Mouse (Mus musculus): ENCODE measurements around the gene Tmod1. TPM values are rescaled to one million over a fixed set of nuclear protein-coding genes. Genes with fewer than 3 reads are reported as not detected.

Tmod1 gene
- polyA plus RNA-seq, 1 experiment from 2014 or later = 2.5 TPM

DNA sequence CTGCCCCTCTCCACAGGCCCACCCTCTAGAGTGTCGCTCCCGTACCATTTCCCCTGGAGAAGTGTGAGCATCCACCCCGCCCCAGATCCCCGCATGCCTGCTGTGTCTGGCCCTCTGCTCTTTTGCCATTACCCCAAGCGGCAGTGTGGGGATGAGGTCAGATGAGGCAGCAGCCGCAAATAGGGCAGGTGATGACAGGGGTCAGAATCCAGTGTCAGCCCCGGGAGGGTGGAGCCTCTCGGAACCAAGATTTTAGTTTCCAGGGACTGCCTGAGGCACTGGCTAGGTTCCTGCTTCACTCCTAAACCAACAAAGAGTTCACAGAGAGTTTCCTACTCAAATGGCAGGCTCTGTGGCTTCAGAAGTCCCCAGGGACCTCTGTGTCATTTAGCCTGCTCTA, 25.5 kb downstream of the Tmod1 start:
- H3K4me2 ChIP-seq (ENCODE audit: low read length) = no peak overlapping the region
- 43% methylated on average over 8 of the region's 8 CpGs for WGBS
- H3K4me1 ChIP-seq (replicated peaks; ENCODE audit: control insufficient read depth, insufficient read depth, low read length) = no peaks in the 10 kb centered on the region
- no peaks in the 10 kb centered on the region for H3K27me3 ChIP-seq (replicated peaks; ENCODE audit: control insufficient read depth, insufficient read depth, low read length)
- no peaks in the 10 kb centered on the region for H3K36me3 ChIP-seq (ENCODE audit: control insufficient read depth, insufficient read depth, low read length)
- no peak overlapping the region for H3K4me3 ChIP-seq (ENCODE audit: low read depth, low read length)
- H3K27ac ChIP-seq (ENCODE audit: low read depth) = no peak overlapping the region
- no peak for ATAC-seq (replicated peaks; ENCODE audit: low FRiP score, low TSS enrichment, low read depth)
- no peak for DNase-seq (ENCODE audit: low spot score)
- H3K9ac ChIP-seq (ENCODE audit: low read length) = no peak overlapping the region
- no peaks in the 10 kb centered on the region for H3K9me3 ChIP-seq (ENCODE audit: control insufficient read depth, low read length)

DNA sequence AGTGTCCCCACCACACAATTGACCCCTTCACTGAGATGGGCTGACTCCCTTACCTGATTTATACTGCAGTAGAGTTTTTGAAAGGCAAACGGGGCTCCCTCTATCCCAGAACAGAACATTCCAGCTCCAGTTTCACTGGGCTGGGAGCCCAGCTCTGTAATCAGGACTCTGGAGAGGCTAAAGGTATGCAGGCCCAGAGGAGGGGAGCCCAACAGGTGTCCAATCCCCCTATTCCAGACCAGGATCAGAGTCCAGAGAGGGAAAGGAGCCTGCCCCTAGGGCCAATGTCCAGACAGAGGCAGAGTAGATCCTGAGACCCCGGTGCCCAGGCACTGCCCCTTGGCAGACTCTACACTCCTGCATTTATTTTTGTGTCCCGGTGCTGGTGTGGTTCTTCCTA, 26.2 kb downstream of the Tmod1 start:
- no peak overlapping the region for H3K27ac ChIP-seq (ENCODE audit: low read depth)
- no peaks in the 10 kb centered on the region for H3K9me3 ChIP-seq (ENCODE audit: control insufficient read depth, low read length)
- no peak for ATAC-seq (replicated peaks; ENCODE audit: low FRiP score, low TSS enrichment, low read depth)
- H3K4me2 ChIP-seq (ENCODE audit: low read length) = no peak overlapping the region
- no peaks in the 10 kb centered on the region for H3K27me3 ChIP-seq (replicated peaks; ENCODE audit: control insufficient read depth, insufficient read depth, low read length)
- H3K36me3 ChIP-seq (ENCODE audit: control insufficient read depth, insufficient read depth, low read length) = no peaks in the 10 kb centered on the region
- H3K4me1 ChIP-seq (replicated peaks; ENCODE audit: control insufficient read depth, insufficient read depth, low read length) = no peaks in the 10 kb centered on the region
- H3K9ac ChIP-seq (ENCODE audit: low read length) = no peak overlapping the region
- 66% methylated on average over 3 of the region's 3 CpGs for whole genome bisulfite sequencing
- H3K4me3 ChIP-seq (ENCODE audit: low read depth, low read length) = no peak overlapping the region
- no peak for DNase-seq (ENCODE audit: low spot score)

DNA sequence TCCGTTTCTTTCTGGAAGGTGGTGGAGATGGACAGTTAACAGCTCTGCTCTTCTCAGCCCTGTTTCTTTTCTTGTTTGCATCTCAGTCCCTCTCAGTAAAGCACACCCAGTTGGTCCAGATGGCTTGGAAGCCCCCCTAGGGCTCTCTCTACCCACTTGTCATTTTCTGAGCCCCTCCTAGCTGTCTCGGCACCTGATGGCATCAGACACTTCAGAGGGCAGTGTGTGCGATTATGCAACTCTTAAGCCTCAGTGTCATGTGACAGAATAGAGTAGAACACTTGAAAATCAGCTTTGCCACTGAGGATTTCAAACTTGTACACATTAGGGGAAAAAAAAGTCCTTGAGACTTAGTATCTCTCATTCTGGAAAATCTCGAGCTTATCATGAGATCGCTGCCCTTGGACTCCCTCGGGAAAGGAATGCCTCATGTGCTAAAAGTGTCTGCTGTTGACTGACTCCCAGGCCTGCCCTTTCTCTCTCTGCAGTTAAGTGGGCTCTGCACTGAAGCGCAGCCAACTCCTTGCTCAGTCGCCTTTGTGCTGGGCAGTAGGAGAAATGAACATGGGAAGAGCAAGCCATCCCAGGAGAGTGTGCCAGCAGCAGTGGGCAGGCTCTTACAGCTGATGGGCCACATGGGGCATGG, 27.1 kb downstream of the Tmod1 start:
- Histone ChIP-seq H3K4me2 (ENCODE audit: low read length) (no peak overlapping the region), H3K9ac (ENCODE audit: low read length) (no peak overlapping the region), H3K4me3 (ENCODE audit: low read depth, low read length) (no peak overlapping the region), H3K36me3 (ENCODE audit: control insufficient read depth, insufficient read depth, low read length) (no peaks in the 10 kb centered on the region), H3K4me1 (replicated peaks; ENCODE audit: control insufficient read depth, insufficient read depth, low read length) (no peaks in the 10 kb centered on the region), H3K9me3 (ENCODE audit: control insufficient read depth, low read length) (no peaks in the 10 kb centered on the region), H3K27me3 (replicated peaks; ENCODE audit: control insufficient read depth, insufficient read depth, low read length) (no peaks in the 10 kb centered on the region), H3K27ac (ENCODE audit: low read depth) (no peak overlapping the region)
- 62% methylated on average over 8 of the region's 8 CpGs for WGBS
- ATAC-seq (replicated peaks; ENCODE audit: low FRiP score, low TSS enrichment, low read depth) (no peak), DNase-seq (ENCODE audit: low spot score) (no peak)

DNA sequence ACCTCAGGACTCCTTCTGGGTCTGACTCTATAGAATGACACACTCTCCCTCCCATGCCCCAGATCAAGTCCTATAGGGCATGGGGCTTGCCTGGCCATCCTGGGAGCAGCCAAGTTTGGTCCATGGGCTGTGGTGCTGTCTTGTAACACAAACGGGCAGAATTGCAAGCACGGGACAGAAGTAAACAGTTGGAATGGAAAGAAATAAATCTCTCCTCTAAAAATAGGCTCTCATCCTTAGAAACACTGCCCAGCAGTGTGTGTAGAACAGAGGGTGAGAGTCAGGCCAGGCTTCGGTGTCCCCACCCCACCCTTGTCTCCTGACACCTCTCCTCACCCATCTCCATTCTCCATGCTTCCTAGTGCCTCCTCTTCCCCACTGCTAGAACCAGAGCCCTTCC, 29.3 kb downstream of the Tmod1 start:
- H3K27me3 ChIP-seq (replicated peaks; ENCODE audit: control insufficient read depth, insufficient read depth, low read length) = no peaks in the 10 kb centered on the region
- no peak overlapping the region for H3K9ac ChIP-seq (ENCODE audit: low read length)
- DNase-seq (ENCODE audit: low spot score) = no peak
- H3K36me3 ChIP-seq (ENCODE audit: control insufficient read depth, insufficient read depth, low read length) = no peaks in the 10 kb centered on the region
- H3K9me3 ChIP-seq (ENCODE audit: control insufficient read depth, low read length) = no peaks in the 10 kb centered on the region
- ATAC-seq (replicated peaks; ENCODE audit: low FRiP score, low TSS enrichment, low read depth) = no peak
- H3K4me3 ChIP-seq (ENCODE audit: low read depth, low read length) = no peak overlapping the region
- no peak overlapping the region for H3K4me2 ChIP-seq (ENCODE audit: low read length)
- no peaks in the 10 kb centered on the region for H3K4me1 ChIP-seq (replicated peaks; ENCODE audit: control insufficient read depth, insufficient read depth, low read length)
- WGBS = 43% methylated on average over 3 of the region's 3 CpGs
- H3K27ac ChIP-seq (ENCODE audit: low read depth) = no peak overlapping the region

DNA sequence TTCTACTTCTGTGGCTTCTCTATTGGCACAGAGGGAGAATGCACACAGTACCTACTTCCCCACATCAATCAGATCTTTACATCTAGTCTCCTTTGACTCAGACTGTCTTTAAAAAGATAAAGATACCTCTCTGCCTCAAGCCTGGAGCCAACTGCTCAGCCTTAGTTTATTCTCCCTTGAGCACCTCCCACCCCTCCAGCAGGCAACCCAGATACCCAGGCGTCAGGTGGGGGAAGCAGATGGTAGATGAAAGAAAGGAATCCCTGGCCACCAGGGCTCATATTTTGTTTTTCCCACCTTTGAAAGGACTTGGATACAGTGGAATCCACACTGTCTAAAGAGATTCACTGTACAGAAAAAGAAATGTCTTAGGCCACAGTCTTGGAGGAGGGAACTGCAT, 29.8 kb downstream of the Tmod1 start:
- 44% methylated on average over 1 of the region's 1 CpGs for WGBS
- Histone ChIP-seq H3K27me3 (replicated peaks; ENCODE audit: control insufficient read depth, insufficient read depth, low read length) (no peaks in the 10 kb centered on the region), H3K36me3 (ENCODE audit: control insufficient read depth, insufficient read depth, low read length) (no peaks in the 10 kb centered on the region), H3K4me1 (replicated peaks; ENCODE audit: control insufficient read depth, insufficient read depth, low read length) (no peaks in the 10 kb centered on the region), H3K9ac (ENCODE audit: low read length) (no peak overlapping the region), H3K27ac (ENCODE audit: low read depth) (no peak overlapping the region), H3K9me3 (ENCODE audit: control insufficient read depth, low read length) (no peaks in the 10 kb centered on the region), H3K4me2 (ENCODE audit: low read length) (no peak overlapping the region), H3K4me3 (ENCODE audit: low read depth, low read length) (no peak overlapping the region)
- DNase-seq (ENCODE audit: low spot score) (no peak), ATAC-seq (replicated peaks; ENCODE audit: low FRiP score, low TSS enrichment, low read depth) (no peak)

DNA sequence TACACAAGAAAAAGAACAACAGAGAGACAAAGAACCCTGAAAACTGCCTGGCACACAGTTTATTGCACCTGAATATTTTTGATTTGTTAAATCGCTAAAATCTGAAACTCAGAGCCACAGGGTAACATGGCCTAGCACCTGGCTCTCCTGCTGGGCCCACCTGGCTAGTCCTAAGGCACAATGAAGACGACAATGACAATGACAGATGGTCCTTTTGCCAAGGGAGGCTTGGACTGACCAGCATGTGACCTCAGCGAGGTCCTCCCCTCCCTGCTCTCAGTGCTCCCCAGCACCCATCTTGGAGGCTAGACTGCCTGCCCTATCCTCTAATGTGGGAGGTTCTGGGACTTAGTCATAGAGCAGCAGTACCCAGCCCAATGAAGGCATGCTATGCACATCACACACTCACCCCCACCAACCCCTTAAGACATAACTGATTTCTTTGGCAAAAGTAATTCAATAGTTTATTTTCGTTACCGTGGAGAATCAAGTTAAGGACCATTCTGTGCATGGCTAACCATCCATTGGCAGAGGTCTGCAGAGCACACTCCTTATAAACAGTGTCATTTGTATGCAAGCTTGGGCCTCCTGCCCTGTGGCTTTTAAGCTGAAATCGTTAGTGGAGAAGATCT, 31.2 kb downstream of the Tmod1 start:
- no peak for ATAC-seq (replicated peaks; ENCODE audit: low FRiP score, low TSS enrichment, low read depth)

DNA sequence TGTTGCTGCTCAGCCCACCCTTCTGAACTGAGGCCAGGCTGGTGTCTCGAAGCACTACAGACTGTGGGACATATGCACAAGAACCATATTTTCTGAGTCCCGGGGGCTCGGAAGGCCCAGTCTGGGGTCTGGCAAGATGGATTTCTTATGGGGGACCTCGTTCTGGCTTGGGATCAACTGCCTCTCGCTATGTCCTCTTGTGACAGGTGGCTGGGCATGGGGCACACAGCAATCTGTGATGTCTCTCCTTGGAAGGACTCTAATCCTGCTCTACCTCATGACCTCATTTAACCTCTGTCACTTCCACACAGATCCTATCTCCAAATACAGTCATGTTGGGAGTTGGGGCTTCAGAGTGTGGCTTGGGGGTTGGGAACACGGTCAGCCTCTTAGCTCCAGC, 33.9 kb downstream of the Tmod1 start:
- Histone ChIP-seq H3K4me3 (ENCODE audit: low read depth, low read length) (no peak overlapping the region), H3K27ac (ENCODE audit: low read depth) (no peak overlapping the region), H3K9ac (ENCODE audit: low read length) (no peak overlapping the region), H3K27me3 (replicated peaks; ENCODE audit: control insufficient read depth, insufficient read depth, low read length) (no peaks in the 10 kb centered on the region), H3K4me2 (ENCODE audit: low read length) (no peak overlapping the region), H3K36me3 (ENCODE audit: control insufficient read depth, insufficient read depth, low read length) (no peaks in the 10 kb centered on the region), H3K4me1 (replicated peaks; ENCODE audit: control insufficient read depth, insufficient read depth, low read length) (no peaks in the 10 kb centered on the region), H3K9me3 (ENCODE audit: control insufficient read depth, low read length) (no peaks in the 10 kb centered on the region)
- ATAC-seq (replicated peaks; ENCODE audit: low FRiP score, low TSS enrichment, low read depth) = no peak
- DNase-seq (ENCODE audit: low spot score) = no peak
- WGBS = 92% methylated on average over 6 of the region's 6 CpGs

More for the DNA sequence above, 31.2 kb downstream of the Tmod1 start:
- no peak overlapping the region for H3K4me2 ChIP-seq (ENCODE audit: low read length)
- H3K27ac ChIP-seq (ENCODE audit: low read depth) = no peak overlapping the region
- no peak overlapping the region for H3K9ac ChIP-seq (ENCODE audit: low read length)
- WGBS = 70% methylated on average over 6 of the region's 6 CpGs
- H3K27me3 ChIP-seq (replicated peaks; ENCODE audit: control insufficient read depth, insufficient read depth, low read length) = no peaks in the 10 kb centered on the region
- no peaks in the 10 kb centered on the region for H3K4me1 ChIP-seq (replicated peaks; ENCODE audit: control insufficient read depth, insufficient read depth, low read length)
- no peaks in the 10 kb centered on the region for H3K9me3 ChIP-seq (ENCODE audit: control insufficient read depth, low read length)
- H3K4me3 ChIP-seq (ENCODE audit: low read depth, low read length) = no peak overlapping the region
- H3K36me3 ChIP-seq (ENCODE audit: control insufficient read depth, insufficient read depth, low read length) = no peaks in the 10 kb centered on the region
- DNase-seq (ENCODE audit: low spot score) = no peak

DNA sequence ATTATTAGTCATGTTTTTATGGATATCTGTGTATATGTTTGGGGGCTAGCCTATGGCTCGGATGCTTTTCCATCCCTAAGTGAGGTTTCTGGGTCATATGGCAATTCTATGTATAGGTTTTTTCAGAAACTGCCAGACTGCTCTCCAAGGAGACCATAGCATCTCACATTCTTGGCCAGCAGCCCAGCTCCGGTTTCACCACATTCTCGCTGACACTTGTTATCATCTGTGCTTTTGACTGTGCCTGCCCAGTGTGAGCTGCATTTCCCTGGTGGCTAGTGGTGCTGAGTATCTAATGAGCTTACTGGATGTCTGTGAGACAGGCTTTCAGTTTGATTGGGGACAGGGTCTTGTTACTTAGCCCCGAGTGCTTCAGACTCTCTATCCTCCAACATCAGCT, 35.0 kb downstream of the Tmod1 start:
- Histone ChIP-seq H3K4me1 (replicated peaks; ENCODE audit: control insufficient read depth, insufficient read depth, low read length) (no peaks in the 10 kb centered on the region), H3K9ac (ENCODE audit: low read length) (no peak overlapping the region), H3K27me3 (replicated peaks; ENCODE audit: control insufficient read depth, insufficient read depth, low read length) (no peaks in the 10 kb centered on the region), H3K4me3 (ENCODE audit: low read depth, low read length) (no peak overlapping the region), H3K36me3 (ENCODE audit: control insufficient read depth, insufficient read depth, low read length) (no peaks in the 10 kb centered on the region), H3K27ac (ENCODE audit: low read depth) (no peak overlapping the region), H3K4me2 (ENCODE audit: low read length) (no peak overlapping the region), H3K9me3 (ENCODE audit: control insufficient read depth, low read length) (no peaks in the 10 kb centered on the region)
- 60% methylated on average over 4 of the region's 4 CpGs for WGBS
- DNase-seq (ENCODE audit: low spot score) (no peak), ATAC-seq (replicated peaks; ENCODE audit: low FRiP score, low TSS enrichment, low read depth) (no peak)

DNA sequence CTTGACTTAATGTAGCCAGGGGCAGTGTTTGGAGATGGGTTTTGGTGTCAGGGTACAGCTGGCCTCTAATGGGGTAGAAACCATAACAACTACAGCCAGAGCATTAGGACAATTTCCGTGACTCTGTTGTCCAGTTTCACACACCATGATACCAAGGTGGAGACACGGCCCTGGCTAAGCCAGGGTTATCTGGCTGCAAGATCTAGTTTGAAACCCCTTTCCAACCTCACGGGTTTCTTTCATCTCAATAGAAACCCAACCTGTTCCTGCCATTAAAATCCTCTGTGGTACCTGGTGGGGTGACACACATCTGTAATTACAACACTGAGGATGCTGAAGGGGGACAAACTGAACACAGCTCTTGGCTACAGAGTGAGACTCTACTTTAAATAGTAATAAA, 36.9 kb downstream of the Tmod1 start:
- H3K27ac ChIP-seq (ENCODE audit: low read depth) = no peak overlapping the region
- no peak overlapping the region for H3K9ac ChIP-seq (ENCODE audit: low read length)
- H3K4me2 ChIP-seq (ENCODE audit: low read length) = no peak overlapping the region
- whole genome bisulfite sequencing = 88% methylated on average over 3 of the region's 3 CpGs
- no peak overlapping the region for H3K4me3 ChIP-seq (ENCODE audit: low read depth, low read length)
- H3K27me3 ChIP-seq (replicated peaks; ENCODE audit: control insufficient read depth, insufficient read depth, low read length) = no peaks in the 10 kb centered on the region
- no peak for ATAC-seq (replicated peaks; ENCODE audit: low FRiP score, low TSS enrichment, low read depth)
- H3K9me3 ChIP-seq (ENCODE audit: control insufficient read depth, low read length) = no peaks in the 10 kb centered on the region
- H3K4me1 ChIP-seq (replicated peaks; ENCODE audit: control insufficient read depth, insufficient read depth, low read length) = no peaks in the 10 kb centered on the region
- DNase-seq (ENCODE audit: low spot score) = no peak
- no peaks in the 10 kb centered on the region for H3K36me3 ChIP-seq (ENCODE audit: control insufficient read depth, insufficient read depth, low read length)
